In the genomic region with DNA sequence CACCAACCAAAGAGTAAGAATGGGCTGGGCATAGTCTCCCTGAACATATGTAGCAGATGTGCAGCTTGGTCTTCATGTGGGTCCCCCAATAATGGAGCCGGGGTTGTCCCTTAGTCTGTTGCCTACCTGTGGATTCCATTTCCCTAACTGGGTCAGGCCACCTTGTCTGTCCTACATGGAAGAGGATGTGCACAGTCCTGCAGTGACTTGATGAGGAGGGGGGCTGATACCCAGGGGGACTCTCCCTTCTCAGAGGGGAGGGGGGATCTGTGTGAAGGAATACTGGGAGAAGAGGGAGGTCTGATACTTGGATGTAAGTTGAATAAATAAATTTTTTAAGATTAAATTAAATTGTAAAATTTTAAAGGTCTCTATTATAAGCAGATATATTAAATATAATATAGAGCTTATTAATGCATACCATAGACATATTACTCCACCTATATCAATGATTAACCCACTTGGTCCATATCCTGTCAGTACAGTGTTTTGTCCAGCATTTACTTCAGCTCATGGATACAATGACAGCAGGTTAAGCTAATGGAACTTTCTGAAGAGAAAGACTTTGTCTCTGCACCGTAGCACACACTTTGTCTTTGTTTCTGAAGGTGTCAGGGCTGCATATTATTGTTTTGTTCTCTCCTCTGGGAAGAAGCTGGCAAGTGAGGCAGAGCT, we compare ENCODE assay signal across 29 mouse cellular contexts. TPM values are rescaled to one million over a fixed set of nuclear protein-coding genes. Genes with fewer than 3 reads are reported as not detected.
DNase-seq lines count a peak whose midpoint lies in the region; ATAC-seq and TF ChIP-seq lines count a peak whose summit lies in the region.
"Had no signal": no experiment of that assay in that cellular context is flagged by ENCODE, and none has a peak within 500 bp of the region (broad histone marks: within the 10 kb centered on the region; RNA-seq: fewer than 3 reads in every experiment).

No protein-coding gene starts in this region.

- DNase-seq in embryonic facial prominence, embryonic 11.5 days (ENCODE audit: low spot score): no peak
- DNase-seq in embryonic facial prominence, embryonic 10.5 days (ENCODE audit: low spot score): no peak
- peak; percentile 18 for DNase-seq in intestine, embryonic 14.5 days (ENCODE audit: low spot score)
- DNase-seq in layer of hippocampus, postnatal 10 days (ENCODE audit: low spot score in 2 of 2): no peak
- no peak for DNase-seq in lung, adult 18-20 months
- DNase-seq: adrenal gland, adult 8-10 months; adrenal gland, postnatal 14 days; adrenal gland, postnatal 36 days; B cell, adult 2 months; cerebellum, adult 11-12 months; cerebellum, adult 2 months; cerebellum, adult 9-10 months; cerebellum, postnatal 14 days; cerebellum, postnatal 36 days; embryo, embryonic 11 days had no signal

- no peak for TF ChIP-seq POLR2A in small intestine, adult 2 months (IDR thresholded peaks at IDR 0.05; ENCODE audit: low read depth, low read length)

- no peak overlapping the region for H3K4me2 ChIP-seq in embryonic facial prominence, embryonic 11.5 days (ENCODE audit: low read depth, low read length)
- no peak overlapping the region for H3K4me2 ChIP-seq in intestine, embryonic 14.5 days (ENCODE audit: low read length)
- H3K4me2 ChIP-seq in intestine, embryonic 16.5 days (ENCODE audit: low read depth, low read length): no peak overlapping the region
- H3K4me2 ChIP-seq: embryonic facial prominence, embryonic 13.5 days; embryonic facial prominence, embryonic 15.5 days; forebrain, embryonic 12.5 days had no signal

- no peak overlapping the region for H3K27ac ChIP-seq in embryonic facial prominence, embryonic 11.5 days (replicated peaks; ENCODE audit: low read depth, low read length)
- H3K27ac ChIP-seq in embryonic facial prominence, embryonic 10.5 days (replicated peaks): no peak overlapping the region
- H3K27ac ChIP-seq in intestine, embryonic 14.5 days (ENCODE audit: low read depth): no peak overlapping the region
- H3K27ac ChIP-seq in intestine, embryonic 16.5 days (ENCODE audit: low read length): 0 out of 2 replicates have a peak overlapping the region, but pooled peaks have one; percentile 21
- peak overlapping the region; percentile 93 for H3K27ac ChIP-seq in small intestine, adult 2 months (ENCODE audit: insufficient read depth, low read depth, low read length)
- H3K27ac ChIP-seq: embryonic facial prominence, embryonic 13.5 days; embryonic facial prominence, embryonic 15.5 days; forebrain, embryonic 10.5 days; forebrain, embryonic 12.5 days had no signal

- H3K36me3 ChIP-seq in embryonic facial prominence, embryonic 11.5 days (replicated peaks; ENCODE audit: control insufficient read depth, insufficient read depth, low read depth, low read length): no peaks in the 10 kb centered on the region
- no peaks in the 10 kb centered on the region for H3K36me3 ChIP-seq in embryonic facial prominence, embryonic 10.5 days (replicated peaks)
- H3K36me3 ChIP-seq in intestine, embryonic 14.5 days (ENCODE audit: control insufficient read depth, insufficient read depth, low read length): no peaks in the 10 kb centered on the region
- no peaks in the 10 kb centered on the region for H3K36me3 ChIP-seq in intestine, embryonic 16.5 days (ENCODE audit: control insufficient read depth, insufficient read depth, low read length)
- H3K36me3 ChIP-seq in small intestine, adult 2 months (ENCODE audit: control insufficient read depth, insufficient read depth, low read length): no peaks in the 10 kb centered on the region
- H3K36me3 ChIP-seq: embryonic facial prominence, embryonic 13.5 days; embryonic facial prominence, embryonic 15.5 days; forebrain, embryonic 10.5 days; forebrain, embryonic 12.5 days; G1E had no signal

- no peak for TF ChIP-seq CTCF in small intestine, adult 2 months (IDR thresholded peaks at IDR 0.05; ENCODE audit: extremely low read depth, insufficient read length, insufficient replicate concordance, low read depth, low read length)

- H3K27me3 ChIP-seq in embryonic facial prominence, embryonic 11.5 days (ENCODE audit: control insufficient read depth, insufficient read depth, low read length): no peaks in the 10 kb centered on the region
- no peaks in the 10 kb centered on the region for H3K27me3 ChIP-seq in embryonic facial prominence, embryonic 10.5 days (replicated peaks; ENCODE audit: low read depth, poor library complexity, severe bottlenecking)
- H3K27me3 ChIP-seq in intestine, embryonic 14.5 days (replicated peaks; ENCODE audit: control insufficient read depth, insufficient read depth, low read length): no peaks in the 10 kb centered on the region
- no peaks in the 10 kb centered on the region for H3K27me3 ChIP-seq in intestine, embryonic 16.5 days (replicated peaks; ENCODE audit: control insufficient read depth, insufficient read depth, low read length)
- no peaks in the 10 kb centered on the region for H3K27me3 ChIP-seq in small intestine, adult 2 months (ENCODE audit: control insufficient read depth, insufficient read depth, low read length)
- H3K27me3 ChIP-seq: CH12.LX; embryonic facial prominence, embryonic 13.5 days; embryonic facial prominence, embryonic 15.5 days; forebrain, embryonic 12.5 days; Patski had no signal

- no peak overlapping the region for H3K9ac ChIP-seq in embryonic facial prominence, embryonic 11.5 days (replicated peaks; ENCODE audit: low read length)
- no peak overlapping the region for H3K9ac ChIP-seq in intestine, embryonic 14.5 days (ENCODE audit: low read length)
- H3K9ac ChIP-seq in intestine, embryonic 16.5 days (ENCODE audit: low read depth, low read length): no peak overlapping the region
- H3K9ac ChIP-seq: embryonic facial prominence, embryonic 13.5 days; embryonic facial prominence, embryonic 15.5 days; forebrain, embryonic 12.5 days had no signal

- H3K9me3 ChIP-seq in embryonic facial prominence, embryonic 11.5 days (replicated peaks; ENCODE audit: control insufficient read depth, low read length): no peaks in the 10 kb centered on the region
- H3K9me3 ChIP-seq in embryonic facial prominence, embryonic 10.5 days: no peaks in the 10 kb centered on the region
- H3K9me3 ChIP-seq in intestine, embryonic 14.5 days (ENCODE audit: control insufficient read depth, low read length): no peaks in the 10 kb centered on the region
- no peaks in the 10 kb centered on the region for H3K9me3 ChIP-seq in intestine, embryonic 16.5 days (ENCODE audit: control insufficient read depth, low read length)
- H3K9me3 ChIP-seq: embryonic facial prominence, embryonic 13.5 days; embryonic facial prominence, embryonic 15.5 days; forebrain, embryonic 10.5 days; forebrain, embryonic 12.5 days; G1E had no signal

- peak; percentile 59; the same call in 1 of the 2 replicates for ATAC-seq in embryonic facial prominence, embryonic 11.5 days (replicated peaks; ENCODE audit: insufficient number of reproducible peaks, low FRiP score, low TSS enrichment, low read depth)
- no peak for ATAC-seq in intestine, embryonic 14.5 days (replicated peaks; ENCODE audit: low FRiP score, low TSS enrichment, low read depth)
- ATAC-seq in intestine, embryonic 16.5 days: peak; percentile 59
- ATAC-seq: activated CD4-positive, CD25-positive, alpha-beta regulatory T cell, adult 4 months; CD4-positive, CD25-positive, alpha-beta regulatory T cell, adult 4 months; forebrain, embryonic 14.5 days; forebrain, embryonic 16.5 days; Patski had no signal

- WGBS in embryonic facial prominence, embryonic 11.5 days: 91% methylated on average over 2 of the region's 2 CpGs
- 91% methylated on average over 2 of the region's 2 CpGs for WGBS in embryonic facial prominence, embryonic 10.5 days
- WGBS in intestine, embryonic 14.5 days: 86% methylated on average over 2 of the region's 2 CpGs
- 91% methylated on average over 2 of the region's 2 CpGs for WGBS in intestine, embryonic 16.5 days
- 60% methylated on average over 2 of the region's 2 CpGs for WGBS in small intestine, adult 2 months

- no peak overlapping the region for H3K4me3 ChIP-seq in embryonic facial prominence, embryonic 11.5 days (ENCODE audit: low read depth, low read length)
- H3K4me3 ChIP-seq in embryonic facial prominence, embryonic 10.5 days: no peak overlapping the region
- H3K4me3 ChIP-seq in intestine, embryonic 14.5 days (ENCODE audit: low read depth, low read length): no peak overlapping the region
- H3K4me3 ChIP-seq in intestine, embryonic 16.5 days (ENCODE audit: low read length): no peak overlapping the region
- no peak overlapping the region for H3K4me3 ChIP-seq in small intestine, adult 2 months (ENCODE audit: low read depth, low read length)
- H3K4me3 ChIP-seq: embryonic facial prominence, embryonic 13.5 days; embryonic facial prominence, embryonic 15.5 days; erythroblast, embryonic 14.5 days; forebrain, embryonic 10.5 days; forebrain, embryonic 12.5 days had no signal

- H3K4me1 ChIP-seq in embryonic facial prominence, embryonic 11.5 days (ENCODE audit: control insufficient read depth, insufficient read depth, low read length): no peaks in the 10 kb centered on the region
- no peaks in the 10 kb centered on the region for H3K4me1 ChIP-seq in embryonic facial prominence, embryonic 10.5 days
- H3K4me1 ChIP-seq in intestine, embryonic 14.5 days (replicated peaks; ENCODE audit: control insufficient read depth, insufficient read depth, low read length): no peaks in the 10 kb centered on the region
- H3K4me1 ChIP-seq in intestine, embryonic 16.5 days (ENCODE audit: control insufficient read depth, insufficient read depth, low read length): no peaks in the 10 kb centered on the region
- H3K4me1 ChIP-seq in small intestine, adult 2 months (ENCODE audit: control insufficient read depth, insufficient read depth, insufficient read length, low read length): peaks cover 14% of the 10 kb centered on the region; the same call in 1 of the 2 replicates
- H3K4me1 ChIP-seq: embryonic facial prominence, embryonic 13.5 days; embryonic facial prominence, embryonic 15.5 days; forebrain, embryonic 10.5 days; forebrain, embryonic 12.5 days had no signal

RNA-seq across cellular contexts. Expression of a gene that starts 16.6 kb away (rescaled TPM):
- polyA plus RNA-seq in embryonic facial prominence, embryonic 11.5 days (2014; fragmentation: Nextera tagmentation; extraction: Ambion mirVana): 40.5 and 41.8 TPM in 2 replicates
- 30.5 and 32.1 TPM in 2 replicates for polyA plus RNA-seq in embryonic facial prominence, embryonic 10.5 days (2016; fragmentation: Nextera tagmentation; extraction: Ambion mirVana)
- polyA plus RNA-seq in intestine, embryonic 14.5 days (2014; fragmentation: Nextera tagmentation; extraction: Ambion mirVana): 39.0 and 39.1 TPM in 2 replicates
- 41.1 and 42.5 TPM in 2 replicates for polyA plus RNA-seq in intestine, embryonic 16.5 days (2015; fragmentation: Nextera tagmentation; extraction: Ambion mirVana)
- 3.6 and 6.8 TPM in 2 replicates for polyA plus RNA-seq in small intestine, adult 2 months (2012; rRNA removed)
- 10 to 100 TPM; 24.0 to 36.3 TPM for total RNA-seq in layer of hippocampus, postnatal 10 days (2021)

Comparison
In these comparisons a context has a peak if more than half of its experiments do, and no peak if none do; other contexts are left out.
1. H3K27ac ChIP-seq: peak in intestine, embryonic 16.5 days (single experiment) and small intestine, adult 2 months (single experiment); none in embryonic facial prominence, embryonic 11.5 days (single experiment), embryonic facial prominence, embryonic 10.5 days (single experiment) and intestine, embryonic 14.5 days (single experiment).